Mouse (Mus musculus): Measurements from ENCODE around the gene Pcgf6.
A peak's percentile ranks its signal among the peaks of the same experiment; 100 is the strongest.

Pcgf6 gene

DNA sequence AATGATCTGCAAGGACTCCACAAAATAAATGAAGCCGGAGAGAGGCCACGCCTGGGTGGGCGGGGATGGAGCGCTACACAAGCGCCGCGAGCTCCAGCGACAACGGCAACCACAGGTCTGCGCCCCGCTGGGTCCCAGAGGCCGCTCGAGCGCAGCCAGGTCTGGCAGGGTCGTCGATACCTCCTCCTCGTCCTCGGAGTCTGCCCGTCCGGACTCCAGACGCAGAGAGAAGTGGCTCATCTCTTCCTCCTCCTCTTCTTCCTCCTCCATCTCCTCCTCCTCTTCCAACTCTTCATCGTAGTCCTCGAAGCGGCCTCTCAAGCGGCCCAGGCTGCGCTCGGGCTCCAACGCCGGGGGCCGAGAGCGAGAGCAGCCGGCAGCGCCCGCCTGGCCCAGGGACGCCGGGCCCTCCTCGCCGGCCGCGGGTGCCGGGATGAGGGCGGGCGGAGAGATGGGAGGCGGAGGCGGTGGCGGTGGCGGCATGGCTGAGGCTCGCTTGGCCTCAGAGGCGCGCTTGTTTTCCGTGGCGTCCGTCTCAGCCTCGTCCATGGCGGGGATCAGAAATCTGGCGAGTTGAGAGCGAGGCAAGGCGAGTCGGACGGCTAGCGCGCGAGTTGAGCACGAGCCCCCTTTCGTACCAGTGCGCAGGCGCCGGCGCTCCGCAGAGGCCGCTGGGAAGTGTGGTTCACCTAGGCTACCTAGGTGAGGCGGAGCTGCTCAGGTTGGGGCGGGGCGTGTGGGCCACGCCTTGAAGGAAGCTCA lies at the start of gene Pcgf6:
TSS of gene Pcgf6 (minus strand) at position 636 of the 762 bp plus-strand sequence.
- DNase-seq (ENCODE audit: low read depth, low spot score), result peak; percentile 84

DNA sequence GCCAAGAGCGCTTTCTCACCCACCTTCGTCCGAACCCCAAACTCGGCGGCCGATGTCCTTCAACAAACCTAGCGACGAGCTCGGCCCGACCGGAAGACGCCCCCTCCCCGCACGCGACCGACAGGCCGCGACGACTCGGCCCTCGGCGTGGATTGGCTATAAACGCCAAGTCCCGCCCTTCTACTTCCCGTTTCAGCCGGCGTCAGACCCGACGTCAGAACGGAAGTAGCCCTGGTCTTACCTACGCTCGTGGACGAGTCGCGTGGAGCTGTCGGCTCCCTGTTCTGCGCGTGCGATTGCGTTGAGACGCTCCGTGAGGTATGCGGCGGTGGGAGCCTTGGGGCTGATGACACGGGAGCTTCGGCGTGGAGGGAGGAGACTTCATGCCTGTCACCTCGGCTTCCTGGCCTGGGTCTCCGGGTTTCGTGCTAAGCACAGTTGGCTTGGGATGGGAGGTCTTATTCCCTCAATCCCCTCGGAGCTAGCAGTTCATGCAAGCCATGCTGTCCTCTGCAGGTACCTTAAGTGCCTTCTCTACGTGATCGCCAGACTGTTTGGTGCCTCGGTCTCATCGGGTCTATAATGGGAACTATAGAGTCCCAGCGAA lies 39.9 kb upstream of the Pcgf6 start, which contains the start of the genes Usmg5 and Pdcd11:
TSS of gene Usmg5 (minus strand) at position 98 of the 607 bp plus-strand sequence.
TSS of gene Pdcd11 (plus strand) at position 219 of the 607 bp plus-strand sequence.
- peak; percentile 98 for DNase-seq (ENCODE audit: low read depth, low spot score)

DNA sequence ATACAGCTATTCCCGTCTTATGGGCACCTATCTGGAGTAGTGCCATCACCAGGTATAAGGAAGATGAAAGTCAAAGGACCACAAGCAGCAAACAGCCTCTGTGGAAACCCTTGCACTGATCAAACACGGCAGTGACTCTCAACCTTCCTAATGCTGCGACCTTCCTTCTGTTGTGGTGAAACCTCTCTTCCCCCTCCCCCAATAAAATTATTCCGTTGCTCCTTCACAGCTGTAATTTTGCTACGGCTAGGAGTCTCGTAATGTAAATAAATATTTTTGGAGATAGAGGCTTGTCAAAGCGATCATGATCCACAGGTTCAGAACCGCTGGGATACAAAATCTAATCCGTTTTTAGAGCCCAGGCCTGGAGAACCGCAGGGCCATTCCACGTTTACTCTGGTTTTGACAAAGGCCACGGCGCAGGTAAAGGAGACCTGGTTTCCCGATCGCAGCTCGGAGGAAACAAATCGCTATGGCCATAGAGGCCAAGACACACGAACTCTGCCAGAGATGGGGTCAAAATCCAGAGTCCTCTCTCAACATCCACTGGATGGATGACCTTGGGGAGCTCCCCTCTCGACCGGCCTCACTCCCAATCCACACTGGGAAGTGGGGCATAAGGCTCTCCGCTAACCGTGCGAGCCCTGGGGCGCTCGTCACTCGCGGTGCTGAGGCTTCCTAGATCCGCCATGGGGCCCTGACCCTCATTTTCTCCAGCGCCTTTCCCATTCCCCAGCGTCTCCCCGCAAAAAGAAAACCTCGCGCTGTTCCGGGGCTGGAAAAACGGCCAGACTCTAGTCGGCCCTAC lies 39.2 kb upstream of the Pcgf6 start:
- peak; percentile 34 for DNase-seq (ENCODE audit: low read depth, low spot score)

DNA sequence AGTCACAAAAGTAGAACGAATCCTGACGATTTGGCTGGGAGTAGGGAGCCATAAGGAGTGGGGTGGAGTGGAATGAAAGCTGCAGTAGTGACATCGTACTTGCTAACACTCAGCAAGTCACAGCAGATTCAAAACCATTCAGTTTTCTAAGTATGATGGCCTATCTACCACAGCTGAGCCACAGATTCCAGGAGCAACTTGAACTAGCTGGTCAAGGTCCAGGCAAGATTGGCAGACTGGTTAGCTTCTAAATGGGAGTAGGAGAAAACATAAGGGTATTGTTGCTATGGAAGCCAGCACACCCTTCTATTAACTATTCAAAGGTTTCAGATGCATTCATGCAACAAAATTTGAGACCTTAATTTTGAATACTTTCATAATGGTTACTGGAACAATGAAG lies 37.5 kb upstream of the Pcgf6 start:
- no peak for DNase-seq (ENCODE audit: low read depth, low spot score)

DNA sequence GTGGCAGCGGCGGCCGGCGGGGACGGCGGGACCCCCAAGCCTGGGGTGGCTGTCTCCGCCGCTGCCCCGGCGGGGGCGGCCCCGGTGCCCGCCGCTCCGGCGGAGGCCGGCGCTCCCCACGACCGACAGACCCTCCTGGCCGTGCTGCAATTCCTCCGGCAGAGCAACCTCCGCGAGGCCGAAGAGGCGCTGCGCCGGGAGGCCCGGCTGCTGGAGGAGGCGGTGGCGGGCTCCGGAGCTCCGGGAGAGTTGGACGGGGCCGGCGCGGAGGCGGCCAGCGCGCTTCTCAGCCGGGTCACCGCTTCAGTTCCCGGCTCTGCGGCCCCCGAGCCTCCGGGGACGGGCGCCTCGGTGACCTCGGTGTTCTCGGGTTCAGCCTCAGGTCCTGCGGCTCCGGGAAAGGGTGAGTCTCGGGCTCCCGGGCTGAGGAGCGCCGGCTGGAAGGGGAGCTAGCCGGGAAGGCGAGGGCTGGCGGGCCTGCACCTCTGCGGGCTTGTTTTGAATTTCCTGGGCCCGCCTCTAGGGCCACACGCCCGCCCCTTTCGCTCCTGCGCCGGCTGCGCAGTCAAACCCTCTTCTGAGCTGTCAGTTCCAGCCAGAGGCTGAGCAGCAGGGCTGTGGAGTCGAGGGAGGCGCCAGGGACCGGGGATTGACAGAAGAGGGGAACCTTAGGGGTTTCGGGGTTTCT lies 17.4 kb upstream of the Pcgf6 start:
- DNase-seq (ENCODE audit: low read depth, low spot score), result peak; percentile 89

DNA sequence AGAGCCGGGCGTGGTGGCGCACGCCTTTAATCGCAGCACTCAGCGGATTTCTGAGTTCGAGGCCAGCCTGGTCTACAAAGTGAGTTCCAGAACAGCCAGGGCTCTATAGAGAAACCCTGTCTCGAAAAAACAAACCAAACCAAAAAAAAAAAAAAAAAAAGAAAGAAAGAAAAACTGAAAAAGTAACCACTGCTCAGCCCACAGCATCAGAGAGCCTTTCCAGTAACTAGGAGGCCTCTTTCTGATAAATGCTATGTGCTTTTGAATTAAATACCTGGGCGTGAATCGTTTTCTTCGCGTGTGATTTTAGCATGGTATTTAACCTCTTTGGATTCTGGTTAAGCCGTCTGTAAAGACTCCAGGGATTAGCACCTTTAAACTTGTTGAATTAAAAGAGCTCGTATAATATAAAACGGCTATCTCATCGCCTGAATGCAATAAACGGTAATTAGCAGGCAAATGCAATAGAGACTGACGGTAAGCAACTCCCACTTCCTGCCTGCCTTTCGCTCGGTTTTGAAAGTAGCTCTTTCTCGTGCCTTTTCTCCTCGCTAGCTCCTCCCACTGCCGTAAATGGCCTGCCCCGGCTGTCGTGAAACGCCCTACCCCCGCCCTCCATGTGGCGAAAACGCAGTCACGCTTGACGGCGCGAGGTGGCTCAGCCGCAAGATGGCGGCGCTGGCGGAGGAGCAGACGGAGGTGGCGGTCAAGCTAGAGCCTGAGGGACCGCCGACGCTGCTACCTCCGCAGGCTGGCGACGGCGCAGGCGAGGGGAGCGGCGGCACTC lies 16.6 kb upstream of the Pcgf6 start, which contains the start of gene Taf5:
TSS of gene Taf5 (plus strand) at position 651 of the 787 bp plus-strand sequence.
- peak; percentile 99 for DNase-seq (ENCODE audit: low read depth, low spot score)

DNA sequence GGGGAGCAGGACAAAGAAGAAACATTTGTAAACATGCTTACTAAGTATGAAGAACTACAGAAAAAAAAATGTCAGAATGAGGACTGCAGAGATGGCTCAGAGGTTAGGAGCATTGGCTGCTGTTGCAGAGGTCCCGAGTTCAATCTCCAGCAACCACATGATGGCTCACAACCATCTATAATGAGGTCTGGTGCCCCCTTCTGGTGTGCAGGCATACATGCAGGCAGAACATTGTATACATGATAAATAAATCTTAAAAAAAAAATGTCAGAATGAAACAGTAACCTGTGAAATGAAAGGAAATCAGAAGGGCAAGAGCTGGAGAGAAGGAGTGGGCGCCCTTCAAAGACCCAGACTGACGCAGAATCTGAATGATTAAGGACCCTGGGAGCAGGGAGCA lies 15.2 kb upstream of the Pcgf6 start:
- peak; percentile 26 for DNase-seq (ENCODE audit: low read depth, low spot score)

DNA sequence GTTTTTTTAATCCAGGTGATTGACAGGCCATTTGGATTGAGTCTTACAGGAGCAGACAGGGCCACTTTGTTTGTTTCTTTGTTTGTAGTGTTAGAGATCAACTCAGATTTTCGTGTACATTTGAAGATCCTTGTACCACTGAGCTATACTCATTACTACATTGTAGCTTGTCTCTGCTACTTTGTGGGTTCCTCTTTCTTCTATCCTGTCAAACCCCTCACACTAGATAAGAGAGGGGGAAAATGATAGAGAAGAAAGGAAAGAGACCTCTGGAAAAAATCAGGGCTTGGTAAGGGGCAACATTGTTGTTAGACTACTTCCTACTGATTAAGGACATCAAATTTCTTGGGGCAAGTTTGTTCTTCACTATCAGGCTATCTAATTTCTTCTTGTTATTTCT lies 7.0 kb upstream of the Pcgf6 start:
- no peak for DNase-seq (ENCODE audit: low read depth, low spot score)

DNA sequence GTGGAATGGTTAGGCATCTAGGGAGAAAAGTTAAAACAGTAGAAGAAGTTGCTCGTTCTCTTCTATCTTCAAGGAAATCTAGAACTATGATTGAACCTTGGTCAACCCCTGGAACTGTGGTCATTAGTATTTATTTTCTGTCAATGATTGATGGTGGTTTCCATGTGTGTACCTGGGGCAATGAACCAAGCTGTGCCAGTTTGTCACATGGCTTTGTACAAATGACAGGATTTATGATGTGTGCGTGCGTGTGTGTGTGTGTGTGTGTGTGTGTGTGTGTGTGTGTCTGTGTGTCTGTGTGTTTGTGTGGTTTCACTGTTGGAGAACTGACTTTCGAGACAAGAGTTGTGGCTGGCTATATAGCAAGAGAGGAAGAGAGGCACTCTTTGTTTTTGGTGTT lies 2.8 kb upstream of the Pcgf6 start:
- DNase-seq (ENCODE audit: low read depth, low spot score), result no peak

DNA sequence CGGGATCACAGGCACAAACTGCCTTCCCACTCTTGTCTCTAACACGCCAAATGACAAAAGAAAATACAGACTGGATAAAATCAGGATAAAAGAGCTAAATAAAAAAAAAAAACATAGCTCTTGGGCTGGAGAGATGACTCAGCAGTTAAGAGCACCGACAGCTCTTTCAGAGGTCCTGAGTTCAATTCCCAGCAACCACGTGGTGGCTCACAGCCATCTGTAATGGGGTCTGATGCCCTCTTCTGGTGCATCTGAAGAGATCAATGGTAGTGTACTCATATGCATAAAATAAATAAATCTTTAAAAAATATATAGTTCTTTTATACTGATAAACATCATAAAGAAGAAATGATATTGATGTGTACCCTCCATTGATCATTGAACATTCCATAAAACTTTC lies 2.2 kb upstream of the Pcgf6 start:
- DNase-seq (ENCODE audit: low read depth, low spot score), result no peak

DNA sequence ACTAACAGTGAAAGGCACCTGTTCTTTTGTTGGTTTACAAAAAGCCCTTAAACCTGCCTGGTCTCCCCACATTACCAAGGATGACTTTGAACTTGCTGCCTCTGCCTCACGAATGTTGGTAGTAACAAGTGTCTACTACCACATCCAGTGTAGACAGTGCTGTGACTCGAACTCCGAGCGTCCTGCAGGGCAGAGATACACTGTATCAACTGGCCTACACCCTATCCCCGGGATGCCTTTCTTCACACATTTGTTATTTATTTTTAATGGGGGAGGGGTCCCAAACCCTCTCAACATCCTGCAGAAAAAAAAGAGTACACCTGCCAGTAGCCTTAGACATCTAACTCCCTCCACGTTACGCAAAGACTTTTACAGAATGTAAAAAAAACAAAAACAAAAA lies 866 bp downstream of the Pcgf6 start:
- DNase-seq (ENCODE audit: low read depth, low spot score), result no peak

DNA sequence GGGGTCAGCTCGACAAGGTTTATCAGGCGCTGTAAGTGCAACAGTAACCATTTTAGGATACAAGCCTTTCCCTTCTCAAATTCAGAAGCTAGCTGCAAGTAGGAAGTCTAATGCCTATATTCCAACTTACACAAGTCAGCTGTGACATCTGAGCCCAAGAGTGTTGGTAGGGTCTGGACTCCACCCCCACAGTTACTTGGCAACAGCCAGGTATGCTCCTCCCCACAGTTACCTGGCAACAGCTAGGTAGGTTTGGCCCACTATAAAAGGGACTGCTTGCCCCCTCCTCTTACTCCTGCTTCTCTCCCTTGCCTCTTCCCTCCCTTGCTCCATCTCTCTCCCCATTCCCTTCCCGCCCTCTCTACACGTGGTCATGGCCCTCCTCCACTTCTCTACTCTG lies 1.6 kb downstream of the Pcgf6 start:
- DNase-seq (ENCODE audit: low read depth, low spot score), result no peak

DNA sequence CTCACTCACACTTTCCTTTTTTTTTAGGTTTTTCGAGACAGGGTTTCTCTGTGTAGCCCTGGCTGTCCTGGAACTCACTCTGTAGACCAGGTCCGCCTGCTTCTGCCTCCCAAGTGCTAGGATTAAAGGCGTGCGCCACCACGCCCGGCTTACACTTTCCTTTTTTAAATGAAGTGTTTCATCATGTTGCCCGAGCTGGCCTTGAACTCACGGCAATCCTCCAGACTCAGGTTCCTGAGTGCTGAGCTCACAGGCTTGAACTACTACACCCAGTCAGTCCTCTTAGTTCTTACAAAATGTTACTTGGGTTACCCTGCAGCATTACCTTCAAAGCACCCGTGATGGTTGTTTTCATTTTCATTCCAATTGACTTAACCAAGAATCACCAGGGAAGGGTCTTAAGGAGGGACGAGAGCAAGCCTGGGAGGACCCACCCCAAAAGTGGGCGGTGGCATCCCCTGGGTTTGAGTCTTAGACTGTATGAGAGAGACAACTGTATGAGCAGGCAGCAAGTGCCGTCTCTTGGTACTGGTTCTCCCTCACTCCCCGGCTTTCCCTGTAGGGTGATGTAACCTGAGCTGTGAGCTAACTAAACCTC lies 3.4 kb downstream of the Pcgf6 start:
- no peak for DNase-seq (ENCODE audit: low read depth, low spot score)

DNA sequence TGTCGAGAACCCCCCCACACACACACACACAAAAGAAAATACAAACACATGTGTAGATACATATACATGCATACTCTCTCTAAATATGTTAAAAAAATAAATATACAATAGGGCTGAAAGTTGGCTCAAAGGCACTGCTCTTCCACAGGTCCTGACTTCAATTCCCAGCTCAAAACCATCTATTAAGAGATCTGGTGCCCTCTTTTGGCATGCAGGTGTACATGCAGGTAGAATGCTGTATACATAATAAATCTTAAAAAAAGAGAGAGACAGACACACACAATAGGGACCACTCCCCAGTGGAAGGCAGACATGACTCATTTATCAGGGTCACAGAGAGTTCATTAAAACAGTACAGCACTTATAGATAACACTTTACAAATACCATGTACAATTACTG lies 4.4 kb downstream of the Pcgf6 start:
- DNase-seq (ENCODE audit: low read depth, low spot score), result peak; percentile 57

DNA sequence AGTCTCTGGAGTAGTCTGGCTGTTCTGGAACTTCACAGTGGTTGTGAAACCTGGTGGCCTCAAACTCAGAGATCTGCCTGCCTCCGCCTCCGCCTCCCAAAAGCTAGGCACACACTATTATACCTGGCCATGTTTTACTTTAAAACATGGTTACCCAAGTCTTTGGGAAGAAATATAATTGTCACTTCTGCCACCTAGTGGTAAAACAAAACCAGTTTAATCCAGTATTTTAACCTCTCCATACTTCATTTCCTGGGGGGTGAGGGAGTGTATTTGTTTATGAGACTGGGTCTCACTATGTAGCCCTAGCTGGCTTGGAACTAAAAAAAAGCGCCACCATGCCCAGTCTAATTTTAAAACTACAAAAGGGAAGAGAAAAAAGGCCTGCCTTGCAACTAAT lies 7.1 kb downstream of the Pcgf6 start:
- peak; percentile 63 for DNase-seq (ENCODE audit: low read depth, low spot score)

DNA sequence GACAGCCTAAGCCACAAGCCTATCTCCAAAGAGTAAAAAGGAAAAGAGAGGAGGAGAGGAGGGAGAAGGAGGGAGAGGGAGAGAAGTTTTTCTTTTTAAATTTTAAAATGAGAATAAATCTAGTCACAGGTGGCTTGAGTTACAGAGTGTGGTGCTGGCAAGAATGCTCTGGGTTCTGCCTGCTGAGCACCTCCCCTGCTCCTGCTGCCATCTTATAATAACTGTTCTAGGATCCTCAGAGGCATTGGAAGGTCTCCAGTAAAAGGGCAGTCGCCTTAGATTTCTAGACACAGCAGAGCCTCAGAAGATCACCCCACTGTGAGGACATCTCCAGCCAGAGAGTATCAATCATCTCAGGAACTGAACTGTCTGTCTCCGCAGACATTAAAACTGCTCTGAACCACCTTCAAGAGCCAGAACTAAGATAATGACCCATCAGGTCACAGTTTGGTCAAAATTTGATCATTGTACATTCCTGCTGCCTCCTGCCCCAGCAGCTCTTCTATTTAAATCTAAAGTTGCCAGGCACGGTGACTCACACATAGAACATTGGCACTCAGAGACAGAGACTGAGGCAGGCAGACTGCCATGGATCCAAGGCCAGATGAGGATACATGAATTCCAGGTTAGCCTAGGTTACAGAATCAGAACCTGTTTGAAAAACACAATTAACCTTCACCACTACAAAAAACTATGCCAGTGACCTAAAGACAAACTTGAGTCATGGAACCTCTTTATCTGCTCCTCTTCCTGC lies 9.8 kb downstream of the Pcgf6 start:
- DNase-seq (ENCODE audit: low read depth, low spot score), result peak; percentile 65

DNA sequence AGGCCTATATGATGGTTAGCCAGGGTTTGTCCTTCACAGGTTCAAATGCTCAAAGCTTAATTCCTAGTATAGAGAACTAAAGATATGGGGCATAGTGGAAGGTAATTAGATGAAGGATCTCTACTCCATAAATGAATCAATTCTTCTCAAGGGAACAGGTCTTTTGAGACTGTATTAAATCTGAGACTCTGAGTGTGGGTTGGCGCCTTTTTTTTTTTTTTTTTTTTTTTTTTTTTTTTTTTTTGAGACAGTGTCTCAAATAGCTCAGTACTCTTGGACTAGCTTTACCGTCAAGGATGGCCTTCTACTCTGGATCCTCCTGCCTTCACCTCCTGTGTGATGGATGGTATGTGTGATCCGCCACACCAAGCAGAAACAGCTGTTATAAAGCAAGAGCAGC lies 14.1 kb downstream of the Pcgf6 start:
- no peak for DNase-seq (ENCODE audit: low read depth, low spot score)

DNA sequence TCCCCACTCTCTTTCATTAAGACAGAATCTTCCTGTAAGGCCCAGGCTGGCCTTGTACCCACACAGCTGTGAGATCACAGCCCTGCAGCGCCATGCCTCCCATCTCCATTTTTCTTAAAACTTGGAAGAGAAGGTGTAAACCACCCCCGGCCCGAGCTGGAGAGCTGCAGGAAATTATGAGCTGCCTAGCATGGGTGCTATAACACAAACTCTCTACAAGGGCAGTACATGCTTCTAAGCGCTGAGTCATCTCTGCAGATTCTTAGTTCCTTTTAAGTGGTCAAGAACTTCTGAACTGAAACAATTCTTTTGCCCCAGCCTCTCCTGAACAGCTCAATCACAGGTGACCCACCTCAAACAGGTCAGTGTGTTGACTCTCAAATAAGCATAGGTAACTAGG lies 15.8 kb downstream of the Pcgf6 start:
- no peak for DNase-seq (ENCODE audit: low read depth, low spot score)

DNA sequence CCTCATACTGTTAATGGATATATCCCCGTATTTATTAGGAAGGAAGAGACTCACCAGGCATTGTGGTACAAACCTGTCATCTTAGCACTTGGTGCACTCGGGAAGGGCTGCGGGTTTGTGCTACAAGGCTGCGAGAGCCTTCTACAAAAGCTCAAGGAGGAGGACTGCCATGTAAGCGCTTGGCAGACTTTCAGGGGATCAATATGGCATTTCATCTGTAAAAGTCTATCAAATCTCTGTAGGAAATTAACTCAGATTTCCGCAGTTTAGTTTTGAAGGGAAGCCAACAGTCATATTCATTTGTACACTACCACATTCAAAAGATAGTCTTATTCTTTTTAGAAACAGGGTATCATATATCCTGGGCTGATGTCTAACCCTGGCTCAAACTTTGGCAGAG lies 18.9 kb downstream of the Pcgf6 start:
- DNase-seq (ENCODE audit: low read depth, low spot score), result no peak

DNA sequence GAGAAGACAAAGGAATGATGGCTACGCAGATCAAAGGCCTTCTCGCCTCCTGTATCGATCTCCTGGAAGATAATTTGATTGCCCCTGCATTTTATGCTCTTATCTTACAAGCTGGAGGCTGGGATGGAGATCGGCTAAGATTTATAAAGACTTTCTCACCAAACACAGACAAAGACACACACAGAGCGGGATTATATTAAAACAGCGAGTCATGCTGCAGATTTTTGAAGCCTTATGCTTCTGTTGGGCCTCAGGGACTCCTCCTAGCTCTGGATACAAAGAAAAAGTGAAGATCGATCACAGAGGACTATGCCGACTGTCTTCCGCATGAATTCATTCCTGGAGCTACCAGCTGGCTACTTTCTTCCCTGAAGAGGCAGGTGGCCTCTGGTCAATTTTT lies 20.9 kb downstream of the Pcgf6 start:
- no peak for DNase-seq (ENCODE audit: low read depth, low spot score)

Measured in 3T3-L1 (cell line).